Mouse (Mus musculus) erythroblast, adult 5-6 weeks (primary cell): ENCODE results near the gene Cct4. TPM values are rescaled to one million over a fixed set of nuclear protein-coding genes. Genes with fewer than 3 reads are reported as not detected.

Source experiments
- ATAC-seq: replicated peaks from 2 replicates; pipeline ENCODE4 v1.8.0; 2016; ENCODE audit warnings: moderate number of reproducible peaks, mild to moderate bottlenecking, moderate TSS enrichment, inconsistent platforms; ENCODE audit not compliant: poor library complexity, low FRiP score, severe bottlenecking
- total RNA-seq, 2 experiments: library from RNA; stranded (forward) in 1 of 2; stranded (reverse) in 1 of 2; fragments of 150-400 nt in 1 of 2; fragments of 200-764, 138-1000 nt in 1 of 2; gene quantifications; 2 replicates each; pipeline versions ENCODE4 v1.2.3 to v1.2.4; 2015 to 2017; ENCODE audit warnings: low replicate concordance in 2 of 2

Gene Cct4
- total RNA-seq (2015; ENCODE audit: low replicate concordance): 66.0 and 82.0 TPM in 2 replicates
- 46.6 and 49.6 TPM in 2 replicates for total RNA-seq (2017; ENCODE audit: low replicate concordance)

DNA sequence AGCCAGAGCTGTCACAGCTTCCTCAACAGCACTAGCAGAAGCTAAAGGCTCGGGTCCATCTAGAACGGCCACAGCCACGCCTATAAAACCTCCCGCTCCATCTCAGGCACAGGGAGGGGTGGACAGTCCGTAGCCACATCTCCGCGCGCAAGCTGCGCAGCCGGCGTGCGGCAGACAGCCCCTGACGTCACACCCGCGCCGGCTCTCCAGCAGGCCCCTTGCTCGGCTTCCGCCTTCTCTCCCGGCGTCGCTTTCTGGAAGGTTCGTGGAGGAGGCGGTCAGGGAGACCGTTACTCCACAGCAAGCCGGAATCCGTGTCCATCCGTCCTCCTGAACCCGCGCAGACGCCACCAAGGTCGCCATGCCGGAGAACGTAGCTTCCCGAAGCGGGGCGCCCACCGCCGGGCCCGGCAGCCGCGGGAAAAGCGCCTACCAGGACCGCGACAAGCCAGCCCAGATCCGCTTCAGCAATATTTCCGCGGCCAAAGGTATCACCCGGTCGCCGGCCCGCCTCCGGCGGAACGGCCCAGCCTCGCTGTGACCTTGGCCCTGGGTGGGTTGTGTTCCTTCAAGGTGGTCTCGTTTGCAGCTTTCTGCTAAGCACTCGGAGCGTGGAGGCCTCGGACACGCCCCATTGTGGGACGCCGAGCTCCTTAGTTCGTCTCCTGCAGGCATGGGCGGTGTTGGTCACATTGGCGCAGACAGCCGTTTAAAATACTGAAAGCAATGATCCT is at the start of gene Cct4:
Gene Cct4, plus strand, starts transcription at position 127 of the 734 bp plus-strand sequence.
- ATAC-seq: peak; percentile 94

GRCm38 (mm10) chr11:22949101-22949500 is 41.2 kb upstream of the Cct4 start:
- ATAC-seq: peak; percentile 65; the same call in 1 of the 2 replicates

GRCm38 (mm10) chr11:22950131-22950530 is 40.2 kb upstream of the Cct4 start:
- no peak for ATAC-seq

- no peak for ATAC-seq
Measured at GRCm38 (mm10) chr11:22952668-22953067, 37.7 kb upstream of the Cct4 start.

DNA sequence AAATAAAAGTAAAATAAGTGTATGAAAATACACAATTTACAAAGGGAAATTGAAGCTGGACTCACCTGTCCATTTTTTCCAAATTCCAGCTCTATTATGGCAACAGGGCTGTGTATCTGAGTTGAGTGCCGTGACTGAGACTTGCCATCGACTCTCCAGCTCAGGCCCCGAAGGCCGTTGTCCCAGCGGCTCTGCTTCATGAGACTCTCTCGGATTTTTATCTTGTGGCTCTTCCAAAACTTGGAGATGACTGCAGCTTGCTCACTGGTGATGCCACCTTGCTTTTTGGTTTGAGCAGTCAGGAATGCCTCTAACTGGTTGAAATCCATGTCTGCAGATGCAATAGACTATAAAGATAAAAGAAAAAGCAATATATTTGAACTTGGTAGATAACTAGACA is 34.0 kb upstream of the Cct4 start:
- no peak for ATAC-seq

GRCm38 (mm10) chr11:22956830-22957229 is 33.5 kb upstream of the Cct4 start:
- ATAC-seq: peak; percentile 48; the same call in 1 of the 2 replicates

GRCm38 (mm10) chr11:22957791-22958374 is 32.4 kb upstream of the Cct4 start:
- ATAC-seq: no peak

GRCm38 (mm10) chr11:22962101-22962500 is 28.2 kb upstream of the Cct4 start:
- ATAC-seq: no peak

DNA sequence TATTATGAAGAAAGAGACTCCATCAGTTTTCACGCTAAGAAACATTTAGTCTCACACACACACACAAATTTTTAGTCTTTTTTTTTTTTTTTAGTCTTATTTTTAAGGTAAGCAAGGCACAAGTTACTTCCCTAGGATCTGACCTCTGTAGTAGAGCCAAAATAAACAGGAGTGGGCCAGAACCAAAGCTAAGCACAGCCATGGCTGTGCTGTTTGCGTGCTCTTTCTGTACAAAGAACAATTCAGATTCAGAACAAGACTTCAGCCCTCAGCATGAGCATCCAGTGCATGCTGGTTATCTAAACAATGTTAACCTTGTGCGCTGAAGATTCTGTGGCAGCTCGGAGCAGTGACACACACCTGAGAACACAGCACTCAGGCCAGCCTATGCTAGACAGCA is 25.9 kb upstream of the Cct4 start:
- no peak for ATAC-seq

DNA sequence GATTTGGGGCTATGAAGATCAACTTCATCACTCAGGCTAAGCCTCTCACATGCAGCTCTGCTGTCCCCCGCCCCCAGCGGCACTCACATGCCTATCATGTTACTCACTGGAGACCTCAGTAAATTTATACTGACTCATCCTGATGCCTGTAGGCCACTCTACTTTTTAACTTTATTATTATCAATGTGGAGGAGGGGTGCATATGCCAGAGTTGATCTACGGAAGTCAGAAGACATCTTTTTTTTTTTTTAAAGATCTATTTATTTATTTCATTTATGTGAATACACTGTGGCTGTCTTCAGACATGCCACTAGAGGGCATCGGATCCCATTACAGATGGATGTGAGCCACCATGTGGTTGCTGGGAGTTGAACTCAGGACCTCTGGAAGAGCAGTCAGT is 24.8 kb upstream of the Cct4 start:
- no peak for ATAC-seq

- ATAC-seq: 0 out of 2 replicates have a peak, but pooled peaks have one; percentile 17
Measured at GRCm38 (mm10) chr11:22969486-22969885, 20.8 kb upstream of the Cct4 start.

- ATAC-seq: no peak
Measured at GRCm38 (mm10) chr11:22970546-22970945, 19.8 kb upstream of the Cct4 start.

DNA sequence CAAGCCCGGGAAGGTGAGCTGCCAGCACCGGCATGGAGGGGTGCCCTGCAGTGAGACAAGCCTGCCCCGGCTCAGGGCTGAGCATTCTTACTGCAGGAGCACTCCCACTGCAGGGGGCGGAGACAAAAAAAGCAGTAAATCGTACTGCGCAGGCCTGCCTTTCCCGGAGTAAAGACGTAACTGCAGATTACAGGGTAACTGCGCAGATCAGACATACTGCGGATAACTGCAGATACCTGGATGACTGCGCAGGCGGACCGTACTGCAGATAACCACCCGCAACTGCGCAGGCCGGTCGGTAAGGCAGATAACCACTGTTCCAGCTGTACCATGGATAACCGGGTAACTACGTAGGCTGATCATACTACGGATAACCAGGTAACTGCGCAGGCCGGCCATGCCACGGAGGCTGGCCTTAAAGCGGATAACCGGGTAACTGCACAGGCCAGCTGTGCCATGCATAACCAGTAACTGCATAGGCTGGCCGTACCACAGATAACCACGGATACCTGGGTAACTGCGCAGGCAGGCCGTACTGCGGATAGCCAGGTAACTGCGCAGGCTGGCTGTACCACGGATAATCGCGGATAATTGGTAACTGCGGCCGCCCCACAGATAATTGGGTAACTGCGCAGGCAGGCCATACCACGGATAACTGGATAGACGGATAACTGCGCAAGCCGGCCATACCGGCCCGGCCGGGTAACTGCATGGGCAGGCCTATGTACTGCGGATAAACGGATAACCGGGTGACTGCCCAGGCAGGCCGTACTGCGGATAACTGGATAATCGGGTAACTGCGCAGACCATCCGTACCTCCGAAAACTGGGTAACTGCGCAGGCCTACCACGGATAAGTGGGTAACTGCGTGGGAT is 18.2 kb upstream of the Cct4 start, which contains the start of gene Zrsr1:
Gene Zrsr1, plus strand, starts transcription at position 171 of the 875 bp plus-strand sequence.
- peak; percentile 76 for ATAC-seq

- peak; percentile 75 for ATAC-seq
Measured at GRCm38 (mm10) chr11:22972746-22973526, 17.4 kb upstream of the Cct4 start.

- ATAC-seq: peak; percentile 27; the same call in 1 of the 2 replicates
Measured at GRCm38 (mm10) chr11:22973599-22973998, 16.7 kb upstream of the Cct4 start.

- ATAC-seq: no peak
Measured at GRCm38 (mm10) chr11:22978215-22978614, 12.1 kb upstream of the Cct4 start.

DNA sequence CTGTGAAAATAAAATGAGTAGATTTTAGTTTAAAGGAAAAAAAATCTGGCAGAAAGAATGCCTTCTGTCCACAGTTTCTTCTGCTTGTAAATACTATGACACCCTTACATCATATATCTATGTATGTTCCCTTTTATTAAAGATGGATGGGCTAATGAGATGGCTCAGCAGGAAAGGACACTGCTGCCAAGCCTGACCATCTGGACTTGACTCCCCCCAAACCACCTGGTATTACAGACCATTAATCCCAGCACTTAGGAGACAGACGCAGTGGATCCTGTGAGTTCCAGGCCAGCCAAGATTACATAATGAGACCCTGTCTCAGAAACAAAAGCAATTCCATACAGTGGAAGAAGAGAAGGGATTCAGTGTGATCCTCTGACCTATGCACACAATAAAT is 11.6 kb upstream of the Cct4 start:
- no peak for ATAC-seq

GRCm38 (mm10) chr11:22979221-22979620 is 11.1 kb upstream of the Cct4 start:
- no peak for ATAC-seq

GRCm38 (mm10) chr11:22981041-22981440 is 9.3 kb upstream of the Cct4 start:
- no peak for ATAC-seq
